Mouse (Mus musculus): Measurements from ENCODE around the gene Dkk1.
"Not testable (repeated sequence)": the region's sequence is repeated elsewhere in the genome, so short reads cannot be mapped to it uniquely, and the experiment has no call there.

The Dkk1 gene

GRCm38 (mm10) chr19:30549044-30549853 is at the start of gene Dkk1:
TSS of gene Dkk1 (minus strand) at chr19:30549665.
- DNase-seq (ENCODE audit: low read depth, low spot score): no peak

GRCm38 (mm10) chr19:30586366-30586765 is 36.9 kb upstream of the Dkk1 start:
- no peak for DNase-seq (ENCODE audit: low read depth, low spot score)

- no peak for DNase-seq (ENCODE audit: low read depth, low spot score)
Observed at GRCm38 (mm10) chr19:30564516-30564915, 15.1 kb upstream of the Dkk1 start.

- no peak for DNase-seq (ENCODE audit: low read depth, low spot score)
Observed at GRCm38 (mm10) chr19:30563876-30564275, 14.4 kb upstream of the Dkk1 start.

- DNase-seq (ENCODE audit: low read depth, low spot score): no peak
Observed at GRCm38 (mm10) chr19:30558024-30558423, 8.6 kb upstream of the Dkk1 start.

- no peak for DNase-seq (ENCODE audit: low read depth, low spot score)
Observed at GRCm38 (mm10) chr19:30554467-30554881, 5.0 kb upstream of the Dkk1 start.

- no peak for DNase-seq (ENCODE audit: low read depth, low spot score)
Observed at GRCm38 (mm10) chr19:30553740-30554139, 4.3 kb upstream of the Dkk1 start.

- no peak for DNase-seq (ENCODE audit: low read depth, low spot score)
Observed at GRCm38 (mm10) chr19:30552260-30552659, 2.8 kb upstream of the Dkk1 start.

GRCm38 (mm10) chr19:30549854-30550647 is 586 bp upstream of the Dkk1 start:
- no peak for DNase-seq (ENCODE audit: low read depth, low spot score)

- no peak for DNase-seq (ENCODE audit: low read depth, low spot score)
Observed at GRCm38 (mm10) chr19:30548411-30549043, 938 bp downstream of the Dkk1 start.

- not testable (repeated sequence) for DNase-seq (ENCODE audit: low read depth, low spot score)
Observed at GRCm38 (mm10) chr19:30539365-30539941, 10.0 kb downstream of the Dkk1 start.

GRCm38 (mm10) chr19:30516771-30517170 is 32.7 kb downstream of the Dkk1 start:
- DNase-seq (ENCODE audit: low read depth, low spot score): no peak

- DNase-seq (ENCODE audit: low read depth, low spot score): no peak
Observed at GRCm38 (mm10) chr19:30510481-30510880, 39.0 kb downstream of the Dkk1 start.

- no peak for DNase-seq (ENCODE audit: low read depth, low spot score)
Observed at GRCm38 (mm10) chr19:30505497-30505896, 44.0 kb downstream of the Dkk1 start.

All from retina, adult 2 months (tissue).